In genomic region chr2:33429339-33429738, GRCm38 (mm10) we compare ENCODE assay signal across 8 mouse cellular contexts. TPM values are rescaled to one million over a fixed set of nuclear protein-coding genes. Genes with fewer than 3 reads are reported as not detected.
DNase-seq lines count a peak whose midpoint lies in the region; ATAC-seq lines count a peak whose summit lies in the region.

No protein-coding gene starts in this region.

- H3K9me3 ChIP-seq in heart, embryonic 11.5 days (replicated peaks; ENCODE audit: control insufficient read depth, low read length): no peaks in the 10 kb centered on the region

- H3K4me3 ChIP-seq in heart, embryonic 11.5 days (ENCODE audit: low read depth, low read length): peak overlapping the region; percentile 92

- peak overlapping the region; percentile 73 for H3K27ac ChIP-seq in heart, embryonic 11.5 days (ENCODE audit: low read depth, low read length)

- H3K27me3 ChIP-seq in heart, embryonic 11.5 days (ENCODE audit: control insufficient read depth, insufficient read depth, low read length): no peaks in the 10 kb centered on the region

- H3K9ac ChIP-seq in heart, embryonic 11.5 days (ENCODE audit: low read depth, low read length): peak overlapping the region; percentile 89

- WGBS in heart, embryonic 11.5 days (ENCODE audit: insufficient replicate concordance): 41% methylated on average over 6 of the region's 6 CpGs

- DNase-seq in adrenal gland, postnatal 14 days: peak; percentile 50
- DNase-seq in adrenal gland, adult 18-20 months (ENCODE audit: low spot score in 2 of 2): no peak
- peak; percentile 72 for DNase-seq in MEL-GATA-1-ER (ENCODE audit: extremely low read depth, low read depth)
- peak; percentile 31 to 57 for DNase-seq in kidney, postnatal 25 days
- peak; percentile 49 to 60 for DNase-seq in thymus, postnatal 36 days
- DNase-seq in cerebellum, postnatal 14 days: no peak

- H3K36me3 ChIP-seq in heart, embryonic 11.5 days (ENCODE audit: control insufficient read depth, insufficient read depth, low read length): no peaks in the 10 kb centered on the region

- H3K4me1 ChIP-seq in heart, embryonic 11.5 days (ENCODE audit: control insufficient read depth, insufficient read depth, low read length): peaks cover 13% of the 10 kb centered on the region

- H3K4me2 ChIP-seq in heart, embryonic 11.5 days: peak overlapping the region; percentile 92

- ATAC-seq in heart, embryonic 11.5 days (replicated peaks; ENCODE audit: insufficient number of reproducible peaks, low FRiP score, low TSS enrichment): no peak
- peak; percentile 68 for ATAC-seq in megakaryocyte progenitor cell, adult 5-6 weeks (replicated peaks; ENCODE audit: poor library complexity)

RNA-seq across cellular contexts. Expression of gene Zbtb34, which starts 1.8 kb away (rescaled TPM):
- total RNA-seq in adrenal gland, postnatal 14 days (2021): 12.7 and 15.1 TPM in 2 replicates
- total RNA-seq in adrenal gland, adult 18-20 months (2021): 1 to 10 TPM; 5.6 to 8.2 TPM
- 4.2 and 6.4 TPM in 2 replicates for polyA plus RNA-seq in heart, embryonic 11.5 days (2014; fragmentation: Nextera tagmentation; extraction: Ambion mirVana)
- 22.7 and 24.6 TPM in 2 replicates for total RNA-seq in megakaryocyte progenitor cell, adult 5-6 weeks (2015)
- total RNA-seq in megakaryocyte progenitor cell, adult 5-6 weeks (2017): 8.4 and 11.4 TPM in 2 replicates

RNA-seq across cellular contexts. Expression of gene Zbtb43, which starts 39.0 kb away (rescaled TPM):
- total RNA-seq in adrenal gland, postnatal 14 days (2021): 22.1 and 22.2 TPM in 2 replicates
- total RNA-seq in adrenal gland, adult 18-20 months (2021): 10 to 100 TPM; 24.3 to 25.1 TPM
- polyA plus RNA-seq in heart, embryonic 11.5 days (2014; fragmentation: Nextera tagmentation; extraction: Ambion mirVana): 12.8 and 16.8 TPM in 2 replicates
- 8.0 and 8.8 TPM in 2 replicates for total RNA-seq in megakaryocyte progenitor cell, adult 5-6 weeks (2015)
- 8.0 and 10.5 TPM in 2 replicates for total RNA-seq in megakaryocyte progenitor cell, adult 5-6 weeks (2017)

RNA-seq across cellular contexts. Expression of gene Ralgps1, which starts 58.1 kb away (rescaled TPM):
- total RNA-seq in adrenal gland, postnatal 14 days (2021): 3.7 and 5.2 TPM in 2 replicates
- 1 to 10 TPM; 5.1 to 5.7 TPM for total RNA-seq in adrenal gland, adult 18-20 months (2021)
- 6.5 and 6.6 TPM in 2 replicates for polyA plus RNA-seq in heart, embryonic 11.5 days (2014; fragmentation: Nextera tagmentation; extraction: Ambion mirVana)
- total RNA-seq in megakaryocyte progenitor cell, adult 5-6 weeks (2015): 1.7 and 2.4 TPM in 2 replicates
- 0.42 and 0.68 TPM in 2 replicates for total RNA-seq in megakaryocyte progenitor cell, adult 5-6 weeks (2017)

Comparison
In these comparisons a context has a peak if more than half of its experiments do, and no peak if none do; other contexts are left out.
1. DNase-seq: peak in adrenal gland, postnatal 14 days (single experiment), MEL-GATA-1-ER (single experiment), kidney, postnatal 25 days (2 of 2) and thymus, postnatal 36 days (2 of 2); none in adrenal gland, adult 18-20 months (0 of 2) and cerebellum, postnatal 14 days (0 of 2).